Mouse (Mus musculus) small intestine, adult 2 months (tissue): ENCODE measurements around the gene Ppm1a.

Experiments
- CTCF ChIP-seq: fragments of 200-500 bp; IDR thresholded peaks from 2 replicates; pipeline ENCODE4 v1.5.1; 2012; ENCODE audit warnings: low read depth, mild to moderate bottlenecking, control low read depth, inconsistent platforms, low read length, moderate library complexity, mixed read lengths; ENCODE audit not compliant: insufficient replicate concordance, insufficient read length; ENCODE audit errors: extremely low read depth
- POLR2A ChIP-seq: fragments of 200-500 bp; IDR thresholded peaks from 2 replicates; pipeline ENCODE4 v1.6.1; 2012; ENCODE audit warnings: low read depth, mild to moderate bottlenecking, control low read depth, inconsistent platforms, low read length, moderate library complexity

DNA sequence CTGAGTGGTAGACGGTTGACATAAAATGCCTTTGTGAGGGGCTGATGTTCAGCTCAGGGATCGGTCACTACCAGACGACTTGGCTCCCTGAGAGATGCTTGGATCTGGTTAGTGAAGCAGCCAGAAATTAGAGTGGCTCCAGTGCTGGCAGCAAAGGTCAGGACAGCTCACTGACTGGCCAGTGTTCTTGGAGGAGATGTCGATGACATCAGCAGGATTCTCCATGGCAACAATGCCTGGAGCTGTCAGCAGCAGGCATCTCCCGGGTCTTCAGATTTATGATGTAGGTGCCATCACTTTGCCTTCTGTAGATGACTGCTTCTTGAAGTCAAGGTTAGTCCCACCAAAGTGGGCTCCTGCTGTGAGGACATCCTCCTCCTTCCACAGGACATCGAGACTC, 16.1 kb upstream of the Ppm1a start:
- no peak for TF ChIP-seq POLR2A
- TF ChIP-seq CTCF: no peak
